8 mouse cellular contexts compared by ENCODE assay signal in genomic region chr6:5725611-5726236, GRCm38 (mm10). TPM values are rescaled to one million over a fixed set of nuclear protein-coding genes. Genes with fewer than 3 reads are reported as not detected.
DNase-seq lines count a peak whose midpoint lies in the region; ATAC-seq and TF ChIP-seq lines count a peak whose summit lies in the region.

TSS of gene Dync1i1 (plus strand) at chr6:5725639.

- ATAC-seq in embryonic facial prominence, embryonic 13.5 days (ENCODE audit: insufficient number of reproducible peaks, insufficient read depth, low FRiP score, low TSS enrichment, low read depth): peak; percentile 85; the same call in 1 of the 2 replicates
- ATAC-seq in kidney, postnatal 0 days (replicated peaks; ENCODE audit: low FRiP score, low read depth): peak; percentile 82
- ATAC-seq in neural tube, embryonic 11.5 days (ENCODE audit: insufficient read depth, low FRiP score, low TSS enrichment): peak; percentile 92

- WGBS in thymus, adult 2 months: 4% methylated on average over 40 of the region's 40 CpGs
- under 1% methylated on average over 39 of the region's 40 CpGs for WGBS in embryonic facial prominence, embryonic 13.5 days
- WGBS in heart, embryonic 10.5 days: 1% methylated on average over 38 of the region's 40 CpGs
- WGBS in kidney, postnatal 0 days: 1% methylated on average over 40 of the region's 40 CpGs
- 2% methylated on average over 35 of the region's 40 CpGs for WGBS in neural tube, embryonic 11.5 days

- DNase-seq in thymus, adult 2 months: peak; percentile 2
- no peak for DNase-seq in thymus, postnatal 25 days
- DNase-seq in heart, embryonic 10.5 days (ENCODE audit: low spot score): peak; percentile 81
- DNase-seq in kidney, postnatal 0 days (ENCODE audit: low spot score): peak; percentile 51
- DNase-seq in liver: peak; percentile 20
- peak; percentile 61 for DNase-seq in neural tube, embryonic 11.5 days (ENCODE audit: low spot score)
- peak; percentile 23 for DNase-seq in thymus, postnatal 4 days

- H3K9me3 ChIP-seq in embryonic facial prominence, embryonic 13.5 days: no peaks in the 10 kb centered on the region
- no peaks in the 10 kb centered on the region for H3K9me3 ChIP-seq in heart, embryonic 10.5 days
- no peaks in the 10 kb centered on the region for H3K9me3 ChIP-seq in kidney, postnatal 0 days (replicated peaks; ENCODE audit: low read length)
- H3K9me3 ChIP-seq in neural tube, embryonic 11.5 days (ENCODE audit: control insufficient read depth, low read length): no peaks in the 10 kb centered on the region

- peak within 1 kb of the TSS; percentile 92 for H3K4me2 ChIP-seq in embryonic facial prominence, embryonic 13.5 days
- peak within 1 kb of the TSS; percentile 84 for H3K4me2 ChIP-seq in kidney, postnatal 0 days (ENCODE audit: low read length)
- peak within 1 kb of the TSS; percentile 77 for H3K4me2 ChIP-seq in neural tube, embryonic 11.5 days (ENCODE audit: low read depth)

- H3K36me3 ChIP-seq in thymus, adult 2 months (ENCODE audit: control insufficient read depth, insufficient read depth, low read length): no peaks in the 10 kb centered on the region
- no peaks in the 10 kb centered on the region for H3K36me3 ChIP-seq in embryonic facial prominence, embryonic 13.5 days
- no peaks in the 10 kb centered on the region for H3K36me3 ChIP-seq in heart, embryonic 10.5 days
- no peaks in the 10 kb centered on the region for H3K36me3 ChIP-seq in kidney, postnatal 0 days (ENCODE audit: insufficient read depth, low read length)
- no peaks in the 10 kb centered on the region for H3K36me3 ChIP-seq in neural tube, embryonic 11.5 days (ENCODE audit: control insufficient read depth, insufficient read depth, low read length)

- H3K4me3 ChIP-seq in thymus, adult 2 months (ENCODE audit: control insufficient read depth, insufficient read depth, low read length): no peak within 1 kb of the TSS
- H3K4me3 ChIP-seq in embryonic facial prominence, embryonic 13.5 days: peak within 1 kb of the TSS; percentile 52
- peak within 1 kb of the TSS; percentile 67 for H3K4me3 ChIP-seq in heart, embryonic 10.5 days
- H3K4me3 ChIP-seq in kidney, postnatal 0 days (replicated peaks; ENCODE audit: low read depth, low read length): peak within 1 kb of the TSS; percentile 43
- H3K4me3 ChIP-seq in neural tube, embryonic 11.5 days (ENCODE audit: low read depth, low read length): peak within 1 kb of the TSS; percentile 44

- H3K9ac ChIP-seq in embryonic facial prominence, embryonic 13.5 days: peak within 1 kb of the TSS; percentile 67
- peak within 1 kb of the TSS; percentile 47; the same call in 1 of the 2 replicates for H3K9ac ChIP-seq in kidney, postnatal 0 days (ENCODE audit: low read depth, low read length)
- H3K9ac ChIP-seq in neural tube, embryonic 11.5 days (ENCODE audit: low read length): peak within 1 kb of the TSS; percentile 47

- H3K27ac ChIP-seq in thymus, adult 2 months (ENCODE audit: control insufficient read depth, insufficient read depth, low read length): no peak within 1 kb of the TSS
- no peak within 1 kb of the TSS for H3K27ac ChIP-seq in embryonic facial prominence, embryonic 13.5 days
- peak within 1 kb of the TSS; percentile 24 for H3K27ac ChIP-seq in heart, embryonic 10.5 days
- no peak within 1 kb of the TSS for H3K27ac ChIP-seq in kidney, postnatal 0 days
- no peak within 1 kb of the TSS for H3K27ac ChIP-seq in neural tube, embryonic 11.5 days (ENCODE audit: low read depth, low read length)

- H3K27me3 ChIP-seq in thymus, adult 2 months (ENCODE audit: control insufficient read depth, insufficient read depth, low read length): no peaks in the 10 kb centered on the region
- H3K27me3 ChIP-seq in embryonic facial prominence, embryonic 13.5 days: peaks cover 15% of the 10 kb centered on the region
- no peaks in the 10 kb centered on the region; the same call in 1 of the 2 replicates for H3K27me3 ChIP-seq in heart, embryonic 10.5 days (ENCODE audit: insufficient read depth, poor library complexity, severe bottlenecking)
- H3K27me3 ChIP-seq in kidney, postnatal 0 days (ENCODE audit: insufficient read depth, low read length): no peaks in the 10 kb centered on the region
- H3K27me3 ChIP-seq in neural tube, embryonic 11.5 days (ENCODE audit: control insufficient read depth, insufficient read depth, low read length): no peaks in the 10 kb centered on the region

- no peak for TF ChIP-seq POLR2A in thymus, adult 2 months (IDR thresholded peaks at IDR 0.05; ENCODE audit: control insufficient read depth, extremely low read depth, insufficient read depth, low read length, poor library complexity)

- H3K4me1 ChIP-seq in thymus, adult 2 months (replicated peaks; ENCODE audit: control insufficient read depth, insufficient read depth, low read length): no peaks in the 10 kb centered on the region
- peaks cover 9% of the 10 kb centered on the region for H3K4me1 ChIP-seq in embryonic facial prominence, embryonic 13.5 days
- peaks cover 7% of the 10 kb centered on the region for H3K4me1 ChIP-seq in heart, embryonic 10.5 days
- peaks cover 5% of the 10 kb centered on the region; the same call in 1 of the 2 replicates for H3K4me1 ChIP-seq in kidney, postnatal 0 days (replicated peaks; ENCODE audit: insufficient read depth, low read length)
- H3K4me1 ChIP-seq in neural tube, embryonic 11.5 days (ENCODE audit: control insufficient read depth, insufficient read depth, low read length): peaks cover 6% of the 10 kb centered on the region; the same call in 1 of the 2 replicates

- TF ChIP-seq CTCF in thymus, adult 2 months (IDR thresholded peaks at IDR 0.05; ENCODE audit: borderline replicate concordance, control insufficient read depth, extremely low read depth, insufficient read depth, low read length, poor library complexity): no peak
- TF ChIP-seq CTCF in kidney, postnatal 0 days (IDR thresholded peaks at IDR 0.05; ENCODE audit: low read depth): no peak

RNA-seq across cellular contexts. Expression of gene Dync1i1, which starts in this region (rescaled TPM):
- 7.7 and 10.1 TPM in 2 replicates for polyA plus RNA-seq in thymus, adult 2 months (2012; rRNA removed)
- 3.8 and 5.3 TPM in 2 replicates for polyA plus RNA-seq in embryonic facial prominence, embryonic 13.5 days (2015; fragmentation: Nextera tagmentation; extraction: Ambion mirVana)
- 1.9 and 3.9 TPM in 2 replicates for polyA plus RNA-seq in heart, embryonic 10.5 days (2016; fragmentation: Nextera tagmentation; extraction: Ambion mirVana)
- 1.4 and 2.0 TPM in 2 replicates for polyA plus RNA-seq in kidney, postnatal 0 days (2015; fragmentation: Nextera tagmentation; extraction: Ambion mirVana)
- polyA plus RNA-seq in neural tube, embryonic 11.5 days (2014; fragmentation: Nextera tagmentation; extraction: Ambion mirVana): 10.1 and 11.5 TPM in 2 replicates
